Comparison of ENCODE assay signal across 8 mouse cellular contexts in genomic region chr16:13819806-13820500, GRCm38 (mm10). TPM values are rescaled to one million over a fixed set of nuclear protein-coding genes. Genes with fewer than 3 reads are reported as not detected.
DNase-seq lines count a peak whose midpoint lies in the region; ATAC-seq lines count a peak whose summit lies in the region.

No protein-coding gene starts in this region.

- H3K4me3 ChIP-seq in megakaryocyte, embryonic 14.5 days (replicated peaks): peak overlapping the region; percentile 97
- peak overlapping the region; percentile 93 for H3K4me3 ChIP-seq in brown adipose tissue, adult 24 weeks (ENCODE audit: insufficient read depth, low read depth, low read length)
- peak overlapping the region; percentile 81 for H3K4me3 ChIP-seq in hindbrain, embryonic 10.5 days

- peak overlapping the region; percentile 67; the same call in 1 of the 2 replicates for H3K27ac ChIP-seq in brown adipose tissue, adult 24 weeks (replicated peaks; ENCODE audit: low read depth, low read length)
- peak overlapping the region; percentile 94 for H3K27ac ChIP-seq in hindbrain, embryonic 10.5 days

- DNase-seq in hindbrain, embryonic 10.5 days (ENCODE audit: low spot score): no peak
- DNase-seq in lung, postnatal 10 days: peak; percentile 16
- DNase-seq in adrenal gland, postnatal 25 days: no peak
- no peak for DNase-seq in cerebellum, postnatal 36 days
- DNase-seq in right cerebral cortex, postnatal 14 days: no peak

- H3K9me3 ChIP-seq in megakaryocyte, embryonic 14.5 days: no peaks in the 10 kb centered on the region
- no peaks in the 10 kb centered on the region for H3K9me3 ChIP-seq in hindbrain, embryonic 10.5 days

- no peak for ATAC-seq in megakaryocyte, adult 5-6 weeks (ENCODE audit: poor library complexity, severe bottlenecking)

- no peaks in the 10 kb centered on the region for H3K27me3 ChIP-seq in megakaryocyte, embryonic 14.5 days (replicated peaks)
- no peaks in the 10 kb centered on the region for H3K27me3 ChIP-seq in hindbrain, embryonic 10.5 days (ENCODE audit: insufficient read depth, poor library complexity, severe bottlenecking)

- peaks cover 38% of the 10 kb centered on the region for H3K36me3 ChIP-seq in megakaryocyte, embryonic 14.5 days (replicated peaks; ENCODE audit: low read length)
- H3K36me3 ChIP-seq in hindbrain, embryonic 10.5 days: peaks cover 31% of the 10 kb centered on the region

- WGBS in hindbrain, embryonic 10.5 days: 45% methylated on average over 12 of the region's 12 CpGs

- H3K4me1 ChIP-seq in megakaryocyte, embryonic 14.5 days: peaks cover 58% of the 10 kb centered on the region
- H3K4me1 ChIP-seq in brown adipose tissue, adult 24 weeks (ENCODE audit: control insufficient read depth, insufficient read depth, insufficient read length, low read length): peaks cover 14% of the 10 kb centered on the region
- H3K4me1 ChIP-seq in hindbrain, embryonic 10.5 days (replicated peaks): peaks cover 24% of the 10 kb centered on the region

RNA-seq across cellular contexts. Expression of gene Ntan1, which starts 1.3 kb away (rescaled TPM):
- 28.2 and 34.3 TPM in 2 replicates for polyA plus RNA-seq in megakaryocyte, embryonic 14.5 days (2012; ENCODE audit: insufficient read depth, low replicate concordance)
- 93.7 and 107 TPM in 2 replicates for total RNA-seq in megakaryocyte, adult 5-6 weeks (2015)
- 72.4 and 80.9 TPM in 2 replicates for total RNA-seq in megakaryocyte, adult 5-6 weeks (2017)
- 105 and 155 TPM in 2 replicates for polyA plus RNA-seq in brown adipose tissue, adult 24 weeks (2012; ENCODE audit: insufficient read depth, insufficient read length, missing spikeins)
- polyA plus RNA-seq in hindbrain, embryonic 10.5 days (2016; fragmentation: Nextera tagmentation; extraction: Ambion mirVana): 137 and 169 TPM in 2 replicates
- 49.6 TPM in 2 replicates for total RNA-seq in adrenal gland, postnatal 25 days (2021)

RNA-seq across cellular contexts. Expression of gene Rrn3, which starts 39.4 kb away (rescaled TPM):
- 5.6 and 6.4 TPM in 2 replicates for polyA plus RNA-seq in megakaryocyte, embryonic 14.5 days (2012; ENCODE audit: insufficient read depth, low replicate concordance)
- 14.5 and 16.3 TPM in 2 replicates for total RNA-seq in megakaryocyte, adult 5-6 weeks (2015)
- total RNA-seq in megakaryocyte, adult 5-6 weeks (2017): 24.6 and 26.3 TPM in 2 replicates
- polyA plus RNA-seq in brown adipose tissue, adult 24 weeks (2012; ENCODE audit: insufficient read depth, insufficient read length, missing spikeins): 18.9 and 21.4 TPM in 2 replicates
- 96.5 and 104 TPM in 2 replicates for polyA plus RNA-seq in hindbrain, embryonic 10.5 days (2016; fragmentation: Nextera tagmentation; extraction: Ambion mirVana)
- 48.6 and 50.0 TPM in 2 replicates for total RNA-seq in adrenal gland, postnatal 25 days (2021)
